Comparison of ENCODE assay signal across 8 mouse cellular contexts in the genomic region with DNA sequence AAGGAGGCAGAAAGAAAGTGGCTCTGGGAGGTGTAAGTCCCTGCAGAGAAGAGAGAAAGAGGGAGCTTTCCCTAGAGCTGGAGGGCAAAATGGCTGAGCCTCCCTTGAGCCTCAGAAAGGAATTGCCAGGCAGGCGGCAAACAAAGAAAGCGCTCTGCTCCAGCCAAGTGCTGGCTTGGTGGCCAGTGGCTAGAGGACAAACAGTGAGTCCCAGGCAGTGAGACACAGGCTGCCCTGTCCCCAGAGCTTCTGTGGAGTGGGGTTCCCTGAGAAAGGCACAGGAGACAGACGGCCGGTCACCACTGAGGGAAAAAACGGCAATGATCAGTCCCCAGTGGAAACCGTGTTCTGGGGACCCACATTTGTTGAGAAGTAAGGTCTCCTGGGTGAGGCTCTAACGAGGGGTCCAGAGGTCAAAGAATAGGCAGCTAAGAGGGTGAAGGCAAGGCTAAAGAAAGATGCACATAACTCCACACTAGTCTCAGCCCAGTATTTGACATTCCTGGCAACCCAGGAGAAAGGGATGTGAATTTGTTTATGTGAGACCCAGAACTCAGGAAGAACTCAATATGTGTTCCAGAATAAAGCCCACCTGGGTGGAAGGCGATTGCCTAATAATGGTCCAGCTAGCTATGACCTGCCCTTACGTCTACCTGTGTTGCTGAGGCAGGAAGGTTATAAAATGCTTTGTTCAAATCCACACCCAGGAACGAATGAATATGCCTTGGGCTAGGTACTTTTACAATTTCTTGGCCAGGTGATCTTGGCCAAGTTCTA. TPM values are rescaled to one million over a fixed set of nuclear protein-coding genes. Genes with fewer than 3 reads are reported as not detected.
DNase-seq lines count a peak whose midpoint lies in the region; ATAC-seq lines count a peak whose summit lies in the region.

No protein-coding gene starts in this region.

- H3K36me3 ChIP-seq in hindbrain, embryonic 11.5 days (ENCODE audit: control insufficient read depth, insufficient read depth, low read length), result no peaks in the 10 kb centered on the region

- peak overlapping the region; percentile 54 for H3K4me3 ChIP-seq in hindbrain, embryonic 11.5 days (ENCODE audit: low read depth, low read length)

- ATAC-seq in hindbrain, embryonic 11.5 days (ENCODE audit: low FRiP score), result no peak
- ATAC-seq in granulocyte monocyte progenitor cell, adult 5-6 weeks (replicated peaks; ENCODE audit: poor library complexity, severe bottlenecking), result no peak

- DNase-seq in retina, postnatal 1 day, result peak; percentile 56
- no peak for DNase-seq in retina, embryonic 14.5 days (ENCODE audit: low spot score)
- DNase-seq in hindbrain, embryonic 11.5 days (ENCODE audit: low spot score), result peak; percentile 42
- peak; percentile 48 for DNase-seq in left cerebral cortex, postnatal 4 days
- no peak for DNase-seq in heart, adult 8-10 months (ENCODE audit: low spot score)
- DNase-seq in lung, postnatal 10 days, result no peak
- no peak for DNase-seq in thymus, postnatal 10 days (ENCODE audit: low spot score in 2 of 2)

- H3K4me2 ChIP-seq in hindbrain, embryonic 11.5 days (replicated peaks; ENCODE audit: low read depth, low read length), result peak overlapping the region; percentile 68

- H3K9me3 ChIP-seq in hindbrain, embryonic 11.5 days (ENCODE audit: control insufficient read depth, low read length), result no peaks in the 10 kb centered on the region

- 0 out of 2 replicates have a peak overlapping the region, but pooled peaks have one; percentile 5 for H3K27ac ChIP-seq in hindbrain, embryonic 11.5 days (ENCODE audit: low read depth, low read length)

- peaks cover 7% of the 10 kb centered on the region; the same call in 1 of the 2 replicates for H3K4me1 ChIP-seq in hindbrain, embryonic 11.5 days (replicated peaks; ENCODE audit: control insufficient read depth, insufficient read depth, low read length)

- intact Hi-C loops in left cerebral cortex, postnatal 4 days (cut with DNase I), result no loop called here

- WGBS in hindbrain, embryonic 11.5 days, result 51% methylated on average over 10 of the region's 10 CpGs

- H3K27me3 ChIP-seq in hindbrain, embryonic 11.5 days (ENCODE audit: control insufficient read depth, insufficient read depth, low read length), result peaks cover 29% of the 10 kb centered on the region

- peak overlapping the region; percentile 74 for H3K9ac ChIP-seq in hindbrain, embryonic 11.5 days (ENCODE audit: low read depth, low read length)

RNA-seq across cellular contexts. Expression of gene Slc6a1, which starts 1.7 kb away (rescaled TPM):
- polyA plus RNA-seq in hindbrain, embryonic 11.5 days (2014; fragmentation: Nextera tagmentation; extraction: Ambion mirVana), result 17.3 and 23.1 TPM in 2 replicates
- total RNA-seq in left cerebral cortex, postnatal 4 days (2021), result 100 to 1,000 TPM; 190 to 242 TPM
- under 1 TPM in 3 of 4 experiments, not detected in 1; 0.06 to 0.12 (median 0.11) TPM for total RNA-seq in heart, adult 8-10 months (2022)
- total RNA-seq in granulocyte monocyte progenitor cell, adult 5-6 weeks (2014; fragmentation: Nextera tagmentation), result not detected in 2 replicates
- not detected in 2 replicates for total RNA-seq in granulocyte monocyte progenitor cell, adult 5-6 weeks (2017)

Comparison
In these comparisons a context has a peak if more than half of its experiments do, and no peak if none do; other contexts are left out.
1. DNase-seq: peak in retina, postnatal 1 day (single experiment), hindbrain, embryonic 11.5 days (single experiment) and left cerebral cortex, postnatal 4 days (single experiment); none in retina, embryonic 14.5 days (single experiment), heart, adult 8-10 months (single experiment), lung, postnatal 10 days (single experiment) and thymus, postnatal 10 days (0 of 2).
2. RNA of gene Slc6a1, which starts 1.7 kb away (total RNA-seq): 190 to 242 TPM in left cerebral cortex, postnatal 4 days; 0.06 to 0.12 TPM in heart, adult 8-10 months and not detected in granulocyte monocyte progenitor cell, adult 5-6 weeks; every median in the first group is over 100 times any median in the second.